Mouse (Mus musculus) G1E (cell line): Measurements from ENCODE around the gene Vps72. TPM values are rescaled to one million over a fixed set of nuclear protein-coding genes. Genes with fewer than 3 reads are reported as not detected.

ENCODE experiments used
- ATAC-seq: 2 replicates; pipeline ENCODE4 v1.8.0; 2016; ENCODE audit warnings: mild to moderate bottlenecking; ENCODE audit not compliant: insufficient number of reproducible peaks, poor library complexity, low FRiP score, severe bottlenecking; ENCODE audit errors: extremely low read depth
- DNase-seq: peaks from one replicate; pipeline ENCODE4 v3.0.0; 2012; ENCODE audit warnings: low spot score
- H3K27me3 ChIP-seq: 2 replicates; pipeline ENCODE4 v1.6.1; 2012; ENCODE audit warnings: mild to moderate bottlenecking, low read length, inconsistent platforms; ENCODE audit not compliant: insufficient read depth
- H3K36me3 ChIP-seq: replicated peaks from 2 replicates; pipeline ENCODE3; 2012; ENCODE audit warnings: mild to moderate bottlenecking, inconsistent platforms
- H3K4me1 ChIP-seq: 2 replicates; pipeline ENCODE4 v1.6.1; 2012; ENCODE audit warnings: low read depth, low read length, inconsistent platforms, mixed read lengths; ENCODE audit not compliant: insufficient read depth
- H3K4me3 ChIP-seq: 2 replicates; pipeline ENCODE4 v1.5.1; 2012; ENCODE audit warnings: low read depth, mild to moderate bottlenecking, inconsistent platforms, low read length, moderate library complexity, mixed read lengths
- H3K9me3 ChIP-seq: replicated peaks from 2 replicates; pipeline ENCODE4 v1.6.1; 2012; ENCODE audit warnings: inconsistent platforms
- CTCF ChIP-seq: IDR thresholded peaks from 2 replicates; pipeline ENCODE4 v1.5.1; 2012; ENCODE audit warnings: low read depth, low read length, inconsistent platforms, mixed read lengths
- GATA1 ChIP-seq: IDR thresholded peaks from 2 replicates; pipeline ENCODE4 v1.6.1; 2012; ENCODE audit warnings: borderline replicate concordance, low read length, inconsistent platforms, mixed read lengths
- GATA2 ChIP-seq: IDR thresholded peaks from 2 replicates; pipeline ENCODE4 v1.6.1; 2012; ENCODE audit warnings: low read depth, low read length, inconsistent platforms, borderline replicate concordance
- POLR2AphosphoS5 ChIP-seq: IDR thresholded peaks from 2 replicates; pipeline ENCODE4 v1.6.1; 2012; ENCODE audit warnings: low read depth, low read length, inconsistent platforms; ENCODE audit not compliant: insufficient replicate concordance
- TAL1 ChIP-seq: conservative IDR thresholded peaks from 2 replicates; pipeline ENCODE4 v1.6.1; 2012; ENCODE audit warnings: low read depth, low read length, inconsistent platforms, mixed read lengths
- polyA plus RNA-seq: library from polyadenylated mRNA; stranded (reverse); fragments of >175 nt; gene quantifications from 2 replicates; pipeline ENCODE4 v1.2.3, GENCODE M21; 2012
- total RNA-seq, 2 experiments: library from RNA; stranded (forward) in 1 of 2; stranded (reverse) in 1 of 2; fragments of 200-1000 nt in 1 of 2; fragments of >200 nt in 1 of 2; fragmentation: Nextera tagmentation in 1 of 2; gene quantifications; 2 replicates each; pipeline ENCODE4 v1.2.3; 2014 to 2017

Vps72 gene
- total and polyA plus RNA-seq, 3 experiments, result 120 to 274 (median 146) TPM

DNA sequence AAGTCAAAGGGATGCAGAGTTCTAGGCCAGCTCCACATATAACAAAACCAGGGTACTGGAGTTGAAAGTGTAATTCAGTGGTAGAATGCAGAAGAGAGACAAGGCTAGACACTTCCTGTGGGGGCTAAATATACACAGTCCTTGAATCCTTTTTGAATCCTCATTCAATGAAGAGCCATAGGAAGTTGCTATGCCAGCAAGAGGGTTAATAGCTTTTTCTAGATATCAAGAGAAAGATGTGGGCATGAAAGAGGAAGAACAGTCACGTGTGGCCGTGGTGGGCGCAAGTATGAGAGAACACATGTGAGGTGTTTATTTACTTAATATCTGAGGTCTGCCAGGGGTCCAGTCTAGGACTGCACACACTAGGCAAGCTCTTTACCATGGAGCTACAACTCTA lies 25.5 kb downstream of the Vps72 start:
- peaks cover 53% of the 10 kb centered on the region for H3K36me3 ChIP-seq
- DNase-seq (no peak), ATAC-seq (no peak)
- no peaks in the 10 kb centered on the region; the same call in 1 of the 2 replicates for H3K9me3 ChIP-seq
- no peak overlapping the region for H3K4me3 ChIP-seq
- no peaks in the 10 kb centered on the region for H3K27me3 ChIP-seq
- TF ChIP-seq TAL1 (no peak), GATA1 (no peak), CTCF (no peak), POLR2AphosphoS5 (no peak), GATA2 (no peak)
- H3K4me1 ChIP-seq, result peaks cover 33% of the 10 kb centered on the region

DNA sequence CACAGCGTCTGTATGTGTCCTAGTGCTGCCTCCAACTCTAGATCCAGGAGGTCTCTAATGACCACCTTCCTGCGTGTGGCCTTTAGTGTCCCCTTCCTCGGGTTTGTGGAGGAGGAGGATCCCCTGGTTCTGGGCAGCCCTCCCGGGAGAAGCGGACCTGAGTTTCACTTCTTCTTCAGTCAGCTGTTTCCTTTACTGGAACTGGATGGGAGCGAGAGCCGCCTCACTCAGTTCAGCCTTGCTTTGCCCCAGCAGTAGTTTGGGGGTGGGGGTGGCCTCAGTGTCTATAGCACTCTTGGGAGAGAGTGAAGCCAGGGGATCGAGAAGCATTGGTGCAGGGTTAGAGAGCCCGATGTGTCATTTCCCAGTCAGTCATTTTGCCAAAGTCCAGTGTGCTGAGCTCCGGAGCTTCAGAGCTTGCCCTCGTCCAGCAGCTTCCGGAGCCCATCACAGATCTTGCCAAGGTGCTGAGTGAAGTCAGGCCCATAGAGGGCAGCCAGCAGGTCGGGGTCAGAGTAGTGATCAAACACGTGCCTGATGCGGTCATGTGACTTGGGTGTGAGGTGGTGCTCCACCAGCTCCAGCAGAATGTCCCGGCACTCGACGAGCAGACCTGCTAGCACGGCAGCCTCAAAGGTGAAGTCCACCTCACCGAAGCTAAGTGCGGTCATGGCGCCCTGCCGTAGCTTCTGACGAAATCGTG lies 28.9 kb downstream of the Vps72 start:
- ATAC-seq (no peak), DNase-seq (no peak)
- Histone ChIP-seq H3K4me3 (peak overlapping the region; percentile 18; the same call in 1 of the 2 replicates), H3K27me3 (peaks cover 2% of the 10 kb centered on the region; the same call in 1 of the 2 replicates), H3K9me3 (no peaks in the 10 kb centered on the region; the same call in 1 of the 2 replicates), H3K4me1 (peaks cover 34% of the 10 kb centered on the region), H3K36me3 (peaks cover 49% of the 10 kb centered on the region)
- no peak for TF ChIP-seq GATA1
- no peak for TF ChIP-seq POLR2AphosphoS5
- no peak for TF ChIP-seq TAL1
- TF ChIP-seq GATA2, result no peak
- TF ChIP-seq CTCF, result no peak

DNA sequence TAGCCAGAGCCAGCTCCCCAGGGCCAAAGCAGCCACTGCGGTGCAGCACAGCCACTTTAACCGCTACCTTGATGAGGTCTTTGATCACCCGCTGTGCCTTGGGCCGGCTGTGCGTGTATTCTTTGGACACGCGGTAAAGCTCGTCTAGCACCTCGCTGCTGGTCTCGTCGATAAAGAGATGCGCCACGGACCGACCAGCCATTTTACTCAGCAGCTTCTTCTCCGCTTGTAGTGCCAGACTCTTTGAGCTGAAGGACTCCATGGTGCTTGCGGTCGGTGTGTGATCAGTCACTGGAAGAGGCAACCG lies 29.4 kb downstream of the Vps72 start:
- TF ChIP-seq TAL1, result no peak
- TF ChIP-seq GATA2, result no peak
- no peak for TF ChIP-seq CTCF
- no peak for TF ChIP-seq GATA1
- no peak for TF ChIP-seq POLR2AphosphoS5
- peaks cover 2% of the 10 kb centered on the region; the same call in 1 of the 2 replicates for H3K27me3 ChIP-seq
- ATAC-seq (no peak), DNase-seq (no peak)
- peaks cover 49% of the 10 kb centered on the region for H3K36me3 ChIP-seq
- H3K9me3 ChIP-seq, result no peaks in the 10 kb centered on the region; the same call in 1 of the 2 replicates
- peaks cover 29% of the 10 kb centered on the region for H3K4me1 ChIP-seq
- peak overlapping the region; percentile 18; the same call in 1 of the 2 replicates for H3K4me3 ChIP-seq

DNA sequence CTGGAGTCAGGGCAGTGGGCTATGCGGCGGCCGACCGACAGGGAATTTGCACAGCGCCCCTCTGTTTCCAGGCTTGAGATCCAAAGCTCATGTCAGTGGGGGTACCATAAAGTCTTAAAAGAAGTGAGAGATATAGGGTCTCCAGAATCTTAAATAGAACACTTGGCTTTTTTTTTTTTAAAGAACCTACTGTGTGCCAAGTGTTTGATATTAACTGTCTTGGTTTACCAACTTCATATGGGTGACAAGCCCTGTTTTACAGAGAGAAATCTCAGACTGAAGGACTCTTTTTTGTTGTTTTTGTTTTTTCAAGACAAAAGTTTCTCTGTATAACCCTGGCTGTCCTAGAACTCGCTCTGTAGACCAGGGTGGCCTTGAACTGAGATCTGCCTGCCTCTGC lies 30.0 kb downstream of the Vps72 start:
- H3K4me3 ChIP-seq, result no peak overlapping the region
- no peak for DNase-seq
- no peaks in the 10 kb centered on the region; the same call in 1 of the 2 replicates for H3K9me3 ChIP-seq
- peaks cover 24% of the 10 kb centered on the region for H3K4me1 ChIP-seq
- ATAC-seq, result no peak
- no peak for TF ChIP-seq POLR2AphosphoS5
- peaks cover 47% of the 10 kb centered on the region for H3K36me3 ChIP-seq
- peaks cover 2% of the 10 kb centered on the region; the same call in 1 of the 2 replicates for H3K27me3 ChIP-seq

DNA sequence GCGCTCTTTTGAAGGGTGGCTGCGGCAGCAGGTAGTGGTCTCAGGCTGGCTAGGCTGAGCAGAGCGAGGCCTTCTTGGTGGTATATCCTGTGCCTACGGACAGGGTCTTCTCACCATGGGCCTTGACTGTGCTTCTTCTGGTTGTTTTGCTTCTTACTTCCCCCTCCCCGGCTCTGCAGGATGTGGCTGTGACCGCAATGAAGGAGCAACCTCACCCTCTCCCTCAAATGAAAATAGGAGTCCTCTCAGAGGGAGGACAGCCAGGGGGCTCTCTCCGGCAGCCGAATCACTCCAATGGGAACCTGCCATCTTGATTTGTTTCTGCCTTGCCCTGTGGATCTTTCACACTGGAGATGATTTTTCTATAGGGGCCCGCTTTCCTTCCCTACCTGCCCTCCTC lies 30.7 kb downstream of the Vps72 start:
- Histone ChIP-seq H3K4me1 (peaks cover 17% of the 10 kb centered on the region), H3K27me3 (peaks cover 5% of the 10 kb centered on the region; the same call in 1 of the 2 replicates), H3K9me3 (no peaks in the 10 kb centered on the region; the same call in 1 of the 2 replicates), H3K4me3 (no peak overlapping the region), H3K36me3 (peaks cover 42% of the 10 kb centered on the region)
- ATAC-seq (no peak), DNase-seq (no peak)
- TF ChIP-seq GATA1 (no peak), CTCF (no peak), GATA2 (no peak), POLR2AphosphoS5 (no peak), TAL1 (no peak)

DNA sequence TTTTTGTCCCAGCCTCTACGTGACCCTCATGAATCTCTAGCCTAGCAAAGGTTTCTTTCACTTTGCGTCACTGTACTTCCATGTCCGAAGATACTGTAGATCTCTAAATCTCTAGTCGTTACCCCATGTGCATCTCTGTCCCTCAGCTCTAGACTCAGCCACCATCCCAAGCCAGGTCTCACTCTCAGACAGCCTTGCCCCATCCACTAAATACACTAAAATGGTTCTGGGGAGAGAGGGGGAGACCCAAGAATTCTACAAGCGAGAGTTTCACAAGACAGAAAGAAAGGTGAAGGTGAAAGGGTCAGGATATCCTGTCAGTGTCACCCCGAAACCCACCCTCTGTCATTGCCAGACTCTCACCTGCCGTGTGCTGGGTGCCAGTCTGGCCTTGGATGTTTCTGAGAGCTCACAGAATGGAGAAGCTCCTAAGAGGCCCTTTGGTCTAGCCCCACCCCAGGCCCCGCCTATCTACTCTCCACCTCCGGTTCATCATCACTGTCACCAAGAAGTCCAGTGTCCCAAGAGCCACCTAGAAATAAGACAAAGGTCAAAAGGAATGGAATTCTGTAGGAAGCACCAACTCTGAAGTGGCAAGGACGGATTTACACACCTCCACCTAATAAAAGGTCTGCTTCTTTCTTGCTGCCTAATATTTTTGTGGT lies 31.3 kb downstream of the Vps72 start, which contains the start of gene Tnfaip8l2:
Gene Tnfaip8l2, minus strand, starts transcription at position 409 of the 665 bp plus-strand sequence.
- peaks cover 36% of the 10 kb centered on the region for H3K36me3 ChIP-seq
- no peaks in the 10 kb centered on the region; the same call in 1 of the 2 replicates for H3K9me3 ChIP-seq
- H3K27me3 ChIP-seq, result peaks cover 11% of the 10 kb centered on the region
- H3K4me1 ChIP-seq, result peaks cover 14% of the 10 kb centered on the region
- no peak for ATAC-seq
- H3K4me3 ChIP-seq, result no peak within 1 kb of the TSS
- TF ChIP-seq POLR2AphosphoS5, result no peak
- no peak for DNase-seq
